Mouse (Mus musculus) NIH3T3 (cell line): ENCODE results near the gene Wdr20.
A peak's percentile ranks its signal among the peaks of the same experiment; 100 is the strongest.
"Not testable (repeated sequence)": the region's sequence is repeated elsewhere in the genome, so short reads cannot be mapped to it uniquely, and the experiment has no call there.

Experiments used
- DNase-seq: peaks from one replicate; pipeline ENCODE4 v3.0.0-alpha.2; 2012; ENCODE audit warnings: low read depth

Gene Wdr20

GRCm38 (mm10) chr12:110713784-110714183, 24.0 kb upstream of the Wdr20 start:
- peak; percentile 33 for DNase-seq

GRCm38 (mm10) chr12:110714215-110714614, 23.5 kb upstream of the Wdr20 start:
- no peak for DNase-seq

- no peak for DNase-seq
Observed at GRCm38 (mm10) chr12:110716004-110716403, 21.7 kb upstream of the Wdr20 start.

DNA sequence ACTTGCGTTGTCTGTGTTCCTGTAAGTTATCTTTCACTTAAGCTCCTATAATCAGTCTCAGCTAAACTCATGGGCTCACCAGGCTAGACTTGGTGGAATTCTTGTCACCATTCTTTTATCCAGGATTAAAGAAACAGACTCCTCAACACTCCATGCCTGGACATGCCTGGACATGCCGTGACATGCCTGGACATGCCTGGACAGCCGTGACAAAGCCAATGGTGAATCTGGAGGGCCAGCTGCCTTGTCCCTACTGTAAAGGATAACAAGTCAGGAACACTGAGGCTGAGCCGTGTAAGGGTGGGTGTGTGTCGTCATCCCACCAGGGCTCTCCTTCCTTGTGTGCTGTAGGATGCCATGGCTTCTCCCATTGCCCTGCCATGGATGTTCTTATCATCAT, 12.7 kb upstream of the Wdr20 start:
- no peak for DNase-seq

GRCm38 (mm10) chr12:110725489-110725888, 12.3 kb upstream of the Wdr20 start:
- DNase-seq: no peak

DNA sequence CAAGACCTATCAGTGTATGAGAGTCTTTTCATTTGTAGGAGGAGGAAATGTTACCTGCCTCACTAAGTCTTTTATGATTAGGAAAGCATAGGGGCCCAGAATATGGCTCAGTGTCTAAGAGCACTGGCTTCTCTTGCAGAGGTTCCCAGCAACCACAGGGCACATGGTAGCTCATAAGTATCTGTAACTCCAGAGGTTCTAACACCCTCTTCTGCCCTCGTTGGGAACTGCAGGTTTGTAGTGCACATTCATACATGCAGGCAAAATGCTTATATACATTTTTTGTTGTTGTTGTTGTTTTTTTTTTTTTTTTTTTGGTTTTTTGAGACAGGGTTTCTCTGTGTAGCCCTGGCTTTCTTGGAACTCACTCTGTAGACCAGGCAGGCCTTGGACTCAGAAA, 11.3 kb upstream of the Wdr20 start:
- DNase-seq: no peak

GRCm38 (mm10) chr12:110733254-110733653, 4.5 kb upstream of the Wdr20 start:
- DNase-seq: not testable (repeated sequence)

DNA sequence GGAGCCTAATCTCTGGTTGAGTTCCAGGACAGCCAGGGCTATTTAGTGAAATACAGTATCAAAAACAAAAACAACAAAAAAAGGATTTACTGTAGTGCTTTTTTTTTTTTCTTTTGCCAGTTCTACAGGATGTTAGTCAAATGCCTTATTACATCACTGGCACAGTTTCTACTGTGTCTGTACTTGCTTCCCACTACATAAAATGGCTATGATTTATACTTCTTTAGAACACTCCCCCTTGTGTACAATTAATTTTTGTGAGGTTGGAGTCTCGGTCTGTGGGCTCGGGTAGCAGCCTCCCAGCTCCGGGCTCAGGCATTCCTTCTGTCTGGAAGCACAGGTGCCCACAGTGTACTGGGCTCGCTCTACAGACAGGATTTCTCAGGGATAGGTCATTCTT, 1.1 kb upstream of the Wdr20 start:
- DNase-seq: peak; percentile 45

DNA sequence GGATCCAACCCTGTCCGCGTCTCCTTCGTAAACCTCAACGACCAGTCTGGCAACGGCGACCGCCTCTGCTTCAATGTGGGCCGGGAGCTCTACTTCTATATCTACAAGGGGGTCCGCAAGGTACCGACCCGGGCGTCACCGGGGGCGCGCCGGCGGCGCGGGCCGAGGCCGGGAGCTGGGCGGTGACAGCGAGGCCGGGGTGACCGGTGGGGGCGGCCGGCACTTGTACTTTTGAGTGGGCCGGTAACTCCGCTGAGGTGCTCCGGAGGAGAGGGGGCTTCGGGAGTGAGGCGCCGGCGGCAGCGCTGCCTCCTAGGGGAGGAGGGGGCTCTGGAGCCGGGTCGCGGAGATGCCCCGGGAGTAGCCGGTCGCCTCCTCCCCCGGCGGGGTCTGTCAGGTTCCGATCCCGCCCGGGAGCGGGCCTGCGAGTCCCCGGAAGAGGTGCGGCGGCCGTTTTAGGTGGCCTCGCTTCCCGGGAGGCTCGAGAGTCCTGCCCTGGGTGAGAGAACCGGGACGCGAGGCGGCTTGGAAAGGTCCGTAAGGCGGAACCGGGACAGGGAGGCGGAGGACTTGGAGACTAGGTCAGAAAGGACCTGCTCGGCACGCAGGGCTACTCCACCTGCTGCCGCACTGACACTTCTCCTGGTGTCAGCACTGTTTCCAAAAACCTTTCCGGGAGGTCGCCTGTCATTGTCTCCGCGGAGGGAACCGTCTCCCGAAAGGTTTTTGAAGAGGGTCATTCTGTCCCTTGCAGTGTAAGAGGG, 596 bp downstream of the Wdr20 start:
- peak; percentile 24 for DNase-seq

GRCm38 (mm10) chr12:110750770-110751439, 13.2 kb downstream of the Wdr20 start:
- no peak for DNase-seq

DNA sequence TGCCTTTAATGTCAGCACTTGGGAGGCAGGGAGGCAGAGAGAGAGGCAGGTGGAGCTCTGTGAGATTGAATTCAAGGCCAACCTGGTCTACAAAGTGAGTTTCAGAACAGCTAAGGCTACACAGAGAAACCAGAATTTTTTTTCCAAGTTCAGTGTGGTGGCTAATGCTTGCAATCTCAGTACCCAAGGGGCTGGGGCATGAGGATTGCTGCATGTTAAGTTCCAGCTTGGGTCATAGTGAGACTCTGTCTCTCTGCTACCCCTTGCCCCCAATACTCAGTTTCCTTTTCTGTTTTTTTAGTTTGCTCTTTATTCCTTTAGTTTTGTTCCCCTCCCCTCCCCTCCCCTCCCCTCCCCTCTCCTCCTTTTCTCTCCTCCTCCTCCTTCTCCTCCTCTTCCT, 15.0 kb downstream of the Wdr20 start:
- DNase-seq: no peak

DNA sequence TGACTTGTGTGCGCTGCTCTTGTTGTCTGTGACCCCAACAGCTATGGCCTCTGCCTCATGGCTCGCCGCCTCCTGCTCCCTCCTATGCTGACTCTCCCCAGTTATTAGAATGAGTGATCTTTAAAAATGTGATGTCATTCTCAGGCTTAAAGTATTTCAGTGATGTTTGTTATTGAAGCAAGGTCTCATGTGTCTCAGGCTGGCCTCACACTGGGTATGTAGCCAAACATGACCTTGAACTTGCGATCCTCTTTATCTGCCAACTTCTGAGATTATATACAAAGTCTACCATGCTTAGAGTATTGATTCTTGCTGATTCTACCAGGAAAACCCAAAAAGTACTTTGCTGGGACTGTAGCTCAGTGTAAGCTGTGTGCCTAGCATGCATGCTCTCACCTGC, 16.2 kb downstream of the Wdr20 start:
- no peak for DNase-seq

GRCm38 (mm10) chr12:110757161-110757560, 19.4 kb downstream of the Wdr20 start:
- no peak for DNase-seq

DNA sequence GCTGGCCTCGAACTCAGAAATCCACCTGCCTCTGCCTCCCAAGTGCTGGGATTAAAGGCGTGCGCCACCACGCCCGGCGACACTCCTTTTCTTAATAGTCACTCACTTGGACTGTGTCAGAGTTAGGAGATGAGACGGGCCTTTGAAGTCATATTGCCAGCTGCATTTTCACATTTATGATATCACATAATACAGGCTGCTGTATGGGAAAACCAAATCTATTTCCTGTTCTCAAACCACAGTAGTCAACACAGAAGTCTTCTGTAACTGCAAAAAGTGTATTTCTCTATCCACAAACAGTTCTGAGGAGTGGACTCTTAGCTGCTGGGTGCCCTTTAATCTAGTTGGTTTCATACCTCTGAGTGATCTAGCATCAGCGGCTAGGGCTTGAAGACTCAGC, 21.2 kb downstream of the Wdr20 start:
- no peak for DNase-seq

DNA sequence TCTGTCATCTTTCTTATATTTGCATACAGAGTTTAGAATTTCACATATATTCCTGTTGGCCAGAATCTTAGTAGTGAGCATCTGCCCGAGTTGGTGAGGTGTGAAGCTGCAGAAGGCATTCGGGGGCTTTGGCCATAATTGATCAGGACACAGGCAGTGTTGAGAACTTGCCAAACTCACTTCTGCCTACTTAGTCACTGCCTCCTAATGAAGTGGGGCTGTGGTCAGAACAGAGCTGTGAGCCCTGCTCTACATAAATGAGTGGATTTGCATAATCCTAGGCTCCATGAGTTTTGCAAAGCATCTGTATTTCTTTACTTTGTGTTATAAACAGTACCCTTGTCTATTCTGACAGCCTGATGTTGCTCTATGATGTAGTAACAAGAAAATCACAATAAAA, 24.6 kb downstream of the Wdr20 start:
- no peak for DNase-seq

DNA sequence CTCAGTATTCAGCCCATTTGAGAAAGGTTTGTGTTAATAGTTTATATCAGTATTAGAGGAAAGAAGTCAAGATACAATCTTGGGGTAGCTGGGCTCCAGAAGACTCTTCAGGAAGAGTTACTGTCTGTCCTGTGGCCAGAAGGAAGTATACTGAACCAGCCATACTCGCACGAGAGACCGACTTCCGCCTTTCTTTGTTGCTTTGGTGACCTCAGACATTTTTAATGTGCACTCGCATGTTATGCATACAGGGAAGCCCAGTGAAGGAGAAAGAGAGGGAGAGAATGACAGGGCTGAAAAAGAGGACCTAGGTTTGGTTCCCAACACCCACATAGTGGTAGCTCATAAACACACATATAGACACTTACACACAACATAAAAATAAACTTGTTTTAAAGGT, 26.8 kb downstream of the Wdr20 start:
- DNase-seq: no peak

DNA sequence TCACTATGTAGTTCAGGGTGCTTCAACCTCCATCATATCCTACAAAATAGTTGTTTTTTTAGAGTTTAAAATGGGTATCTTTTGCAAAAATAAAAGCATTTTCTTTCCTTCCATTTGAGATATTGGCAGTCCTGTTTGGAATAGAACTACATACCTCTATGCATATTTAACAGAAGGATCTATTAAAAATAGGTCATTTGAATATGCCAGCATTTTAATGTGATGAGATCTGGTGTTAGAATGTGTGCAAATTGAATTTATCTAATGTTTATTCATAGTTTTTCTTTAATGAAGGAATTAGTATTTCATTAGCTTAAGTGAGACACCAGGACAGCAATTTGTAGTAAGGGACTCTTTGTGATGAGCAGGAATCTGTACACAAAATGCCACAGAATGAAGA, 30.8 kb downstream of the Wdr20 start:
- no peak for DNase-seq

DNA sequence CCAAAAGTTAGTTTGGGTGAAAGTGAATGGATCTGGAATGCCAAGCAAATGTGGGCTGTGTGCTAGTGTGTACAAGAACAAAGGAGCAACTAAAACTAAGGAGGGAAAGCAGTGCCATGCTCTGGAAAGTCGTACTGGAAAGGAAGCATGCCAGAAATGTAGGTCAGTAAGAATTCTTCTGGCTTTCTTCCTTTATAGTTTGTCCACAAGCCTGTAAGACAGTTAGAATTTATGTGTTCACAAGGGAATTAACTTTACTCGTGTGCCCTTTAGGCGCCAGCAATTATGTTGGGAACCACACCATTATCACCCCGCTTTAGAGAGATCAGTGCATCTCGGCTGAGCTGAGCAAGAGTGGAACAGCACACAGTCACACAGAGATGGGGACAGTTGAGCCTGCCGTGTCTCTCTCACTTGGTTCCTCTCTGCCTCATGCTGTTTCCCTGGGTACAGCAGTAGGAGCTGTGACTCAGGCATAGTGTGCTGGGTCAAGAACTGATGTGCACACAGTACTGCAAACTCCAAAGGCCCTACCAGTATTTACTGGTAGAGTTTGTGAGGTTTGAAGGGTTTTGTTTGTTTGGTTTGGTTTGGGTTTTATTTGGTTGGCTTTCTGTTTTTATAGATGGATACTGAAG, 32.0 kb downstream of the Wdr20 start:
- DNase-seq: no peak

DNA sequence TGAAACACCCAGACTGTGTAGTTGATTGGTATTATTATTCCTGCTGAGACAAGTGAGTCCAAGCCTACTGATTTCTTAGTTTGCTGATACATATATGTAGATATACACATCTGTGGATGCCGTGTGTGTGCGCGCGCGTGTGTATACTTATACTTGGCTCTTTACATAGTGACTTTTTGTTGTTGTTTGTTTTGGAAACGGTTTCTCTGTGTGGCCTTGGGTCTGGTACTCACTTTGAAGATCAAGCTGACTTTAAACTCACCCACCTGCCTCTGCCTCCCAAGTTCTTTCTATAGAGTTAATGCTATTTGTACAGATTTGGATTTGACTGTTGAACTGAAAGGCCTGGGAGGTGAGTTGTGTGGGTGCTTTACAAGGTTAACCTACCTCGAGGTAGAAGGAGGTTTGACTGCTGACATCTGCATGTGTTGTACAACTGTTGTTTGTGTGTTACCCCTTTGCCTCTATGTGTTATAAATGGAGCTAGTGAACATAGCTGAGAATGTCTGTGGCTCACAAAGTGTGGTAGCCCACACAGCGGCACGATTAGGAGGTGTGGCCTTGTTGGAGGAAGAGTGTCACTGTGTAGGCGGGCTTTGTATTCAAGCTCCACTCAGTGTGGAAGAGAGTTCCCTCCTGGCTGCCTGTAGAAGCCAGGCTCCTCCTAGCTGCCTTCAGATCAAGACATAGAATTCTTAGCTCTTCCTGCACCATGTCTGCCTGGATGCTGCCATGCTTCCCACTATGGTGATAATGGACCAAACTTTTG, 32.9 kb downstream of the Wdr20 start:
- DNase-seq: no peak

- no peak for DNase-seq
Observed at GRCm38 (mm10) chr12:110771961-110772360, 34.2 kb downstream of the Wdr20 start.

DNA sequence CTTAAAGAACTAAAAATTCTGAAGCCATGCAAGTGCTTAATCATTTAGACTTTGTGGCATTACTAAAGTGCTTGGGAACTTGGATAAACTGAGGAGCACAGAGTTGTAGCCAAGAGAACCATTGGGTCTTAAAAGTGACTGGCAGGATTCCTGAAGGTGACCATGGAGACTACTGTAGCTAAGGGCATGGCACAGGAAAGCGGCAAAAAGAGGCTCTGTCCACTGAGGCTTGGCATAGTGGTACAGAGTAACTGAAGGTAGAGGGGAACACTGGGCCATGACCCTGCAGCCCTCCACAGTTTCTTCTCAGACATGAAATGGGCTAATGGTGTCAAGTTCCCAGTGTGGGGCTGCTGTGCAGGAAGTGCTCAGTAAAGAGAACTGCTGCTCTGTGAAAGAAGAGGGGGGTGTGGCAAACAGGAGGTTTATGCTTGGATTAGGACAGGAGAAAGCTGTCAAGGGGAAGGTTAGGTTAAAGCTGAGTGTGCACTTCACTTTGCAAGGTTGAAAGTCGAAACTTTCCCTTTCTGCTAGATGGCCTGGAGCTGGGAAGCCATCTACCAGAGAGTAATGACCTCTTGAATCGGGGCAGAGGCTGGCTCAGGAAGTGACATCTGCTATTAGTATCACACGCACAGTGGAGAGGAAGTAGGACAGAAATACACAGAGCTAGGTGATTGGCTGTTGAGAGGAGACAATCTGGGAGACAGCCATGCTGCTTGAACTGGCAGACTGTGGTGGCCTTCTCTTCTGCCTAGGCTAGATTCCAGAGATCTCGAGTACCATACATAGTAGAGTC, 38.1 kb downstream of the Wdr20 start:
- no peak for DNase-seq

GRCm38 (mm10) chr12:110777853-110778252, 40.1 kb downstream of the Wdr20 start:
- no peak for DNase-seq
